Mouse (Mus musculus) stomach, postnatal 0 days (tissue): ENCODE data around the gene Nt5c2.

Source experiments
- CTCF ChIP-seq: IDR thresholded peaks from 2 replicates; pipeline ENCODE4 v1.5.1; 2016; ENCODE audit warnings: antibody characterized with exemption, low read depth, mild to moderate bottlenecking, moderate library complexity
- EP300 ChIP-seq: optimal IDR thresholded peaks from 2 replicates; pipeline ENCODE3; 2016; ENCODE audit warnings: antibody characterized with exemption

- TF ChIP-seq EP300 (no peak), CTCF (no peak)
These were observed 49.5 kb downstream of the Nt5c2 start for GRCm38 (mm10) chr19:46965496-46965895.
